7 mouse cellular contexts compared by ENCODE assay signal in genomic region chr19:8953135-8954039, GRCm38 (mm10). TPM values are rescaled to one million over a fixed set of nuclear protein-coding genes. Genes with fewer than 3 reads are reported as not detected.
A peak's percentile ranks its signal among the peaks of the same experiment; 100 is the strongest.
DNase-seq lines count a peak whose midpoint lies in the region; ATAC-seq lines count a peak whose summit lies in the region.

Gene Tut1 (plus strand): TSS chr19:8953847.

- H3K4me1 ChIP-seq in embryonic facial prominence, embryonic 12.5 days = peaks cover 21% of the 10 kb centered on the region
- H3K4me1 ChIP-seq in limb, embryonic 11.5 days (ENCODE audit: control insufficient read depth, insufficient read depth, low read length) = peaks cover 6% of the 10 kb centered on the region; the same call in 1 of the 2 replicates
- peaks cover 11% of the 10 kb centered on the region for H3K4me1 ChIP-seq in midbrain, embryonic 14.5 days (ENCODE audit: control insufficient read depth, insufficient read depth, low read length)

- DNase-seq in adrenal gland, postnatal 25 days = peak; percentile 78
- peak; percentile 99 for DNase-seq in heart, adult 11 months
- DNase-seq in kidney, adult 18-20 months = peak; percentile 94
- DNase-seq in limb, embryonic 11.5 days (ENCODE audit: low spot score) = peak; percentile 94
- DNase-seq in midbrain, embryonic 14.5 days = peak; percentile 98
- DNase-seq in spleen, adult 18-20 months = peak; percentile 71 to 83

- peak within 1 kb of the TSS; percentile 77 for H3K4me3 ChIP-seq in embryonic facial prominence, embryonic 12.5 days
- H3K4me3 ChIP-seq in limb, embryonic 11.5 days (ENCODE audit: low read depth, low read length) = peak within 1 kb of the TSS; percentile 56
- peak within 1 kb of the TSS; percentile 58 for H3K4me3 ChIP-seq in midbrain, embryonic 14.5 days (replicated peaks; ENCODE audit: low read depth, low read length)

- peak; percentile 85 for ATAC-seq in embryonic facial prominence, embryonic 12.5 days (ENCODE audit: insufficient number of reproducible peaks, insufficient read depth, low FRiP score, low TSS enrichment)
- ATAC-seq in limb, embryonic 11.5 days (ENCODE audit: insufficient number of reproducible peaks, low FRiP score, low TSS enrichment, low read depth) = peak; percentile 89
- peak; percentile 94 for ATAC-seq in midbrain, embryonic 14.5 days (ENCODE audit: low FRiP score, low TSS enrichment)

- H3K9ac ChIP-seq in embryonic facial prominence, embryonic 12.5 days = peak within 1 kb of the TSS; percentile 78
- H3K9ac ChIP-seq in limb, embryonic 11.5 days (ENCODE audit: low read length) = peak within 1 kb of the TSS; percentile 71
- peak within 1 kb of the TSS; percentile 56 for H3K9ac ChIP-seq in midbrain, embryonic 14.5 days (replicated peaks; ENCODE audit: low read length)

- no peaks in the 10 kb centered on the region for H3K27me3 ChIP-seq in embryonic facial prominence, embryonic 12.5 days
- H3K27me3 ChIP-seq in limb, embryonic 11.5 days (ENCODE audit: control insufficient read depth, insufficient read depth, low read length) = no peaks in the 10 kb centered on the region
- no peaks in the 10 kb centered on the region for H3K27me3 ChIP-seq in midbrain, embryonic 14.5 days (ENCODE audit: control insufficient read depth, insufficient read depth, low read length)

- H3K27ac ChIP-seq in embryonic facial prominence, embryonic 12.5 days = peak within 1 kb of the TSS; percentile 78
- H3K27ac ChIP-seq in limb, embryonic 11.5 days (replicated peaks; ENCODE audit: low read depth, low read length) = peak within 1 kb of the TSS; percentile 36; the same call in 1 of the 2 replicates
- peak within 1 kb of the TSS; percentile 87 for H3K27ac ChIP-seq in midbrain, embryonic 14.5 days (replicated peaks; ENCODE audit: low read depth, low read length)

- 4% methylated on average over 46 of the region's 46 CpGs for WGBS in embryonic facial prominence, embryonic 12.5 days
- WGBS in limb, embryonic 11.5 days = 4% methylated on average over 46 of the region's 46 CpGs
- 2% methylated on average over 46 of the region's 46 CpGs for WGBS in midbrain, embryonic 14.5 days

- H3K9me3 ChIP-seq in embryonic facial prominence, embryonic 12.5 days = no peaks in the 10 kb centered on the region
- no peaks in the 10 kb centered on the region for H3K9me3 ChIP-seq in limb, embryonic 11.5 days (ENCODE audit: control insufficient read depth, low read length)
- no peaks in the 10 kb centered on the region for H3K9me3 ChIP-seq in midbrain, embryonic 14.5 days (ENCODE audit: control insufficient read depth, low read length)

- H3K4me2 ChIP-seq in embryonic facial prominence, embryonic 12.5 days (replicated peaks) = peak within 1 kb of the TSS; percentile 83
- H3K4me2 ChIP-seq in limb, embryonic 11.5 days (ENCODE audit: low read depth, severe bottlenecking) = peak within 1 kb of the TSS; percentile 82
- H3K4me2 ChIP-seq in midbrain, embryonic 14.5 days (ENCODE audit: low read length) = peak within 1 kb of the TSS; percentile 70

- H3K36me3 ChIP-seq in embryonic facial prominence, embryonic 12.5 days = peaks cover 64% of the 10 kb centered on the region
- peaks cover 26% of the 10 kb centered on the region for H3K36me3 ChIP-seq in limb, embryonic 11.5 days (ENCODE audit: control insufficient read depth, insufficient read depth, low read length)
- peaks cover 58% of the 10 kb centered on the region for H3K36me3 ChIP-seq in midbrain, embryonic 14.5 days (ENCODE audit: control insufficient read depth, insufficient read depth, low read length)

RNA-seq across cellular contexts. Expression of gene Tut1, which starts in this region (rescaled TPM):
- 23.1 and 23.6 TPM in 2 replicates for total RNA-seq in adrenal gland, postnatal 25 days (2021)
- 35.6 and 38.1 TPM in 2 replicates for polyA plus RNA-seq in embryonic facial prominence, embryonic 12.5 days (2016; fragmentation: Nextera tagmentation; extraction: Ambion mirVana)
- 33.2 and 35.2 TPM in 2 replicates for polyA plus RNA-seq in limb, embryonic 11.5 days (2014; fragmentation: Nextera tagmentation; extraction: Ambion mirVana)
- polyA plus RNA-seq in midbrain, embryonic 14.5 days (2014; fragmentation: Nextera tagmentation; extraction: Ambion mirVana) = 20.0 and 25.0 TPM in 2 replicates

Comparison
In these comparisons a context has a peak if more than half of its experiments do, and no peak if none do; other contexts are left out.
1. Peak in every context shown above with its lines: DNase-seq, ATAC-seq, H3K4me3 ChIP-seq and H3K27ac ChIP-seq.
2. H3K27ac ChIP-seq: peak in every context shown above with its lines; median percentile 87 in midbrain, embryonic 14.5 days; 78 in embryonic facial prominence, embryonic 12.5 days; 36 in limb, embryonic 11.5 days.